Mouse (Mus musculus) ES-E14 (cell line): Measurements from ENCODE around the gene Tnks1bp1. TPM values are rescaled to one million over a fixed set of nuclear protein-coding genes. Genes with fewer than 3 reads are reported as not detected.

Experiments
- DNase-seq: peaks from one replicate; pipeline ENCODE4 v3.0.0-alpha.2; 2013; ENCODE audit warnings: low read depth, low spot score
- H3K27ac ChIP-seq: 2 replicates; pipeline ENCODE4 v1.5.1; 2012; ENCODE audit warnings: low read depth, mild to moderate bottlenecking, low read length, moderate library complexity, mixed read lengths; ENCODE audit not compliant: poor library complexity, insufficient read depth, severe bottlenecking
- H3K36me3 ChIP-seq: 2 replicates; pipeline ENCODE4 v1.6.1; 2012; ENCODE audit warnings: mild to moderate bottlenecking, low read length, moderate library complexity, mixed read lengths; ENCODE audit not compliant: control insufficient read depth, poor library complexity, insufficient read depth, severe bottlenecking
- H3K4me1 ChIP-seq, 2 experiments: fragments of 150-350 bp in 1 of 2; sonication (generic) in 1 of 2; 2 replicates each; pipeline ENCODE4 v1.6.1; 2012; ENCODE audit warnings: low read length in 2 of 2, mild to moderate bottlenecking in 1 of 2, mixed read lengths in 1 of 2; ENCODE audit not compliant: control insufficient read depth in 2 of 2, insufficient read depth in 2 of 2, poor library complexity in 1 of 2
- H3K4me3 ChIP-seq, 2 experiments: fragments of 150-350 bp in 1 of 2; sonication (generic) in 1 of 2; 2 replicates each; pipeline ENCODE4 v1.5.1; 2012; ENCODE audit warnings: low read length in 2 of 2, low read depth in 1 of 2, mild to moderate bottlenecking in 1 of 2, mixed read lengths in 1 of 2; ENCODE audit not compliant: insufficient read depth in 1 of 2, poor library complexity in 1 of 2, severe bottlenecking in 1 of 2
- H3K9ac ChIP-seq: 2 replicates; pipeline ENCODE4 v1.6.1; 2012; ENCODE audit warnings: low read depth, mild to moderate bottlenecking, low read length, mixed read lengths; ENCODE audit not compliant: poor library complexity, insufficient read depth, severe bottlenecking
- H3K9me3 ChIP-seq: fragments of 150-350 bp; sonication (generic); 2 replicates; pipeline ENCODE4 v1.6.1; 2012; ENCODE audit warnings: low read depth, mild to moderate bottlenecking, low read length; ENCODE audit not compliant: control insufficient read depth, insufficient read depth
- CHD2 ChIP-seq: IDR thresholded peaks from 2 replicates; pipeline ENCODE4 v1.6.1; 2014; ENCODE audit warnings: mild to moderate bottlenecking, low read depth, low read length, inconsistent platforms
- HCFC1 ChIP-seq: IDR thresholded peaks from 2 replicates; pipeline ENCODE4 v1.6.1; 2012; ENCODE audit warnings: low read length, inconsistent platforms, borderline replicate concordance; ENCODE audit not compliant: insufficient read depth
- MAFK ChIP-seq: IDR thresholded peaks from 2 replicates; pipeline ENCODE4 v1.6.1; 2014; ENCODE audit warnings: mild to moderate bottlenecking, low read depth, low read length, inconsistent platforms; ENCODE audit not compliant: insufficient read depth
- ZC3H11A ChIP-seq: IDR thresholded peaks from 2 replicates; pipeline ENCODE4 v1.6.1; 2012; ENCODE audit warnings: low read depth, mild to moderate bottlenecking, inconsistent platforms, low read length, borderline replicate concordance
- ZNF384 ChIP-seq: IDR thresholded peaks from 2 replicates; pipeline ENCODE4 v1.6.1; 2012; ENCODE audit warnings: low read depth, low read length, inconsistent platforms
- in situ Hi-C, 2 experiments: fragments of 600-800 bp; cut with MboI; formaldehyde crosslinking; loops; one replicate each; pipeline ENCODE4 v1.15.1; 2025; ENCODE audit warnings: low sequenced_read_pairs in 2 of 2, inconsistent platforms in 1 of 2; ENCODE audit not compliant: unreplicated experiment in 2 of 2
- total RNA-seq: library from RNA; depleted of rRNA; stranded (reverse); fragments of 300-350 nt; gene quantifications from 2 replicates; pipeline ENCODE4 v1.2.3, GENCODE M21; 2012

Gene Tnks1bp1
- total RNA-seq, 1 experiment, result 36.7 TPM

DNA sequence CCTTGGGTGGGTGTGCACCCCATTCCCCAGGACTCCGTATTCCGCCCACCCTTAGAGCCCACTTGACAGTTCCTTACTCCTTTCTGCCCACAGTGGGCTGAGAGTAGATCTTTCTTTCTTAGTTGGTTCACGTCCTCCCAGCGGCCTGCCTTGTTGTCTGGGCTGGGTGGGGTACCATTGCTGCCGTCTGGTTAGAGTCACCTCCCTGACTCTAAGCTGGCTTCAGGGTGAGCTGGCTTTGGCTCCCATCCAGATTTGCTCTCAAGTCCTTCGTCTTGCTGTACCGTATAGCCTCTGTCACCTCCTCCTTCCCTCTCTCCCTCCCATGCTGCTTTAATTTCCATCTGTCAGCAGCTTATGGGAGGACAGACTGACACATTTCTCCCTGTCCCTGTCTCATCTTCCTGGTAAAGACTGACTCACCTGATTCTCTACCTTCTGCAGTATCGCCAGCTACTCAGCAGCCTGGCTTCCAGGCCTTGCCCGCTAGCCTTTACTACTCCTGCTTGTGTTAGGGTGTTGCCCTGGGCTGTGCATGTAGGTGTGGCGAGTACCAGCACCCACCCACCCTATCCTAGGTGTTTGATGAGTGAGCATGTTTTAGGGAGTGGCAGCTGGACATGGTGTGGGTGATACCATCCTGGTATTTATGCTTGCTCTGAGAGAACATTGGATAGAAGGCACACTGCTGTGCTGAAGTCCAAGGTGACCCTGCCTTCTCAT lies 20.2 kb downstream of the Tnks1bp1 start:
- no peaks in the 10 kb centered on the region for H3K9me3 ChIP-seq
- TF ChIP-seq MAFK, result no peak
- no peak for TF ChIP-seq ZC3H11A
- no peak for TF ChIP-seq HCFC1
- TF ChIP-seq CHD2, result no peak
- TF ChIP-seq ZNF384, result no peak
- in situ Hi-C loops, result no loop called here
- no peak overlapping the region for H3K27ac ChIP-seq
- no peak for DNase-seq
- H3K4me3 ChIP-seq, result no peak overlapping the region
- H3K9ac ChIP-seq, result no peak overlapping the region
- peaks cover 6% of the 10 kb centered on the region; the same call in 1 of the 2 replicates for H3K36me3 ChIP-seq
- H3K4me1 ChIP-seq, result peaks cover 0 to 3% of the 10 kb centered on the region in 2 experiments; a peak in 1 of 4 replicates

DNA sequence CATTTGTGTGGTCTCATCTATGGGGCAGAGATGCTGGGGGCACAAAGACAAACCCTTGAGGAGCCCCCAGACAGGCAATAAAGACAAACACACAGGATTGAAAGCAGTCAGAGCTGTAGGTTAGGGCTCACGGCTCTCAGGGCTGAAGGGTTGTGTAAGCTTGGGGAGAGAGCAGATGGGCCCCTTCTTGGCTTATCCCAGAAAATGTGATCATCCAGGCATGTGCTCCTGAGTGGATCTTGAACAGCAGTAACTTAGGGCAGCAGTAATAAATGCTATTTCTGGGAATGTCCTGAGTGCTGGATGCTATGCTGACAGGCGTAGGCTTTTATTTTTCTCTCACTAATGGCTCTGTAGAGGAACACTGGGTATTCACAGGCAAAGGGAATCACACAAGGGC lies 20.8 kb downstream of the Tnks1bp1 start:
- Histone ChIP-seq H3K9me3 (no peaks in the 10 kb centered on the region), H3K9ac (no peak overlapping the region), H3K4me3 (no peak overlapping the region), H3K36me3 (peaks cover 6% of the 10 kb centered on the region; the same call in 1 of the 2 replicates), H3K27ac (no peak overlapping the region), H3K4me1 (peaks cover 0 to 3% of the 10 kb centered on the region in 2 experiments; a peak in 1 of 4 replicates)
- in situ Hi-C loops, result no loop called here
- no peak for DNase-seq
- TF ChIP-seq ZNF384, result no peak
- no peak for TF ChIP-seq CHD2
- no peak for TF ChIP-seq MAFK
- no peak for TF ChIP-seq HCFC1
- TF ChIP-seq ZC3H11A, result no peak

DNA sequence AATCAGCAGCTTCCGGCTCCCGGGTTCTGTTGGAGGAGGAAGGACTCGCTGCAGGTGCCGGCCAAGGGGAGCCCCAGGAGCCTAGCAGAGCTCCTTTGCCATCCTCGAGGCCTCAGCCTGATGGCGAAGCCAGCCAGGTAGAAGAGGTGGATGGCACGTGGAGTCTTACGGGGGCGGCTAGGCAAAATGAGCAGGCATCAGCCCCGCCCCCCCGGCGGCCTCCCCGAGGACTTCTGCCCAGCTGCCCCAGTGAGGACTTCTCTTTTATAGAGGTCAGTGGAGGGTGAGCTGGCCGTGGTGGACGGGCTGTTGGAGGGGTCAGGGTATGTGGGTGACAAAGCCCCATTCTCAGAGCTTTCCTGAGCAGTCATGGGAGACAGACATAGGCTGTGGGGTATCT lies 22.3 kb downstream of the Tnks1bp1 start:
- no peak overlapping the region for H3K4me3 ChIP-seq
- peaks cover 2% of the 10 kb centered on the region; the same call in 1 of the 2 replicates for H3K36me3 ChIP-seq
- TF ChIP-seq CHD2, result no peak
- no peak for TF ChIP-seq ZC3H11A
- no peak for TF ChIP-seq HCFC1
- TF ChIP-seq ZNF384, result no peak
- no peak for TF ChIP-seq MAFK
- H3K9me3 ChIP-seq, result no peaks in the 10 kb centered on the region
- DNase-seq, result no peak
- H3K9ac ChIP-seq, result no peak overlapping the region
- no peaks in the 10 kb centered on the region for H3K4me1 ChIP-seq
- no peak overlapping the region for H3K27ac ChIP-seq
- in situ Hi-C loops, result no loop called here

DNA sequence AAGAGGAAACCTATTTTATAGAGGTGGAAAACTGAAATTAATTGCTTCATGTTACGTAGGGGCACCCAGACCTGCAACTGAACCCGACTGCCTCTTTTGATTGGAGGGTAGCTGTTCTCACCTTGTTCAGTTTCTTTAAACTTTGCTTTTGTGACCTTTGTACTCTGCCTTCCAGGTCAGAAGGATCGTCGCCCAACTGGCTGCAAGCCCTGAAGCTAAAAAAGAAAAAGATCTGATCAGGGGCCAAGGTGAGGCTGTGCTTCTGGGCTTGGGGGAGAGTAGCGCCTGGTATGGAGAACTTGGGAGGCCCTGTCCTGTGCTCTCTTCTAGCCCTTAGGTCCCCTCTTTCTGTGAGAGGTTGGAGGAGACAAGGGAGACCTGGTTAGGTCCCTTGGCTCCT lies 24.1 kb downstream of the Tnks1bp1 start:
- Histone ChIP-seq H3K9me3 (no peaks in the 10 kb centered on the region), H3K36me3 (0 out of 2 replicates have a peak, but pooled peaks cover 2% of the 10 kb centered on the region), H3K9ac (no peak overlapping the region), H3K4me1 (no peaks in the 10 kb centered on the region), H3K4me3 (no peak overlapping the region), H3K27ac (no peak overlapping the region)
- in situ Hi-C loops, result no loop called here
- TF ChIP-seq MAFK, result no peak
- TF ChIP-seq ZC3H11A, result no peak
- no peak for TF ChIP-seq HCFC1
- no peak for TF ChIP-seq ZNF384
- TF ChIP-seq CHD2, result no peak
- no peak for DNase-seq
